Mouse (Mus musculus): ENCODE measurements at regions not wholly inside any gene's neighbourhood (a gene's known extent, or its start where the extent isn't known, plus 50 kb on each side); places are given as distances from the start of the nearest gene placed in this dataset.

DNA sequence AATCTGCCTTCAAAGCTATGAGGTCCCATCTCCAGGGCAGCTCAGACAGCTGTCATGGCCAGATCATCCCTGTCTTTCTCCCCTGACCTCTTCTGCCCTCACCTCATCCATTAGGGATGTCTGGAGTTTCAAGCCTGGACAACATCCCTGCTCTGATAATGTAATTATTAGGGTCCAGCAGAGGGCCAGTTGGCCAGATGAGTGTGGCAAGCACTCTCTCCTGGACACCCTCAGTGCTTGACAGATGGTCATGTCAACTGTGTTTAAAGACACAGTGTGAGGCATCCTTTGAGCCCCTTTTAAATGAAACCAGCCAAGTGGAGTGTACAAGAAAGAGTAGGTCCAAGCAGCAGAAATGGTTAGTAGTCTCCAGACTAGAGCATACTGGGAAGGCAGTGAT, 95.9 kb upstream of the Ttc29 start:
- DNase-seq (ENCODE audit: low read depth): no peak

GRCm38 (mm10) chr8:78118493-78118892, 94.6 kb upstream of the Ttc29 start:
- TF ChIP-seq POLR2A (IDR thresholded peaks at IDR 0.05; ENCODE audit: borderline replicate concordance, extremely low read depth, insufficient read depth, insufficient read length, poor library complexity, severe bottlenecking) (no peak), CTCF (IDR thresholded peaks at IDR 0.05; ENCODE audit: borderline replicate concordance, extremely low read depth, insufficient read depth, insufficient read length) (no peak)
- DNase-seq (ENCODE audit: low read depth): no peak

More for the DNA sequence above, 95.9 kb upstream of the Ttc29 start:
- TF ChIP-seq CTCF (IDR thresholded peaks at IDR 0.05; ENCODE audit: borderline replicate concordance, extremely low read depth, insufficient read depth, insufficient read length): no peak
- no peak for TF ChIP-seq POLR2A (IDR thresholded peaks at IDR 0.05; ENCODE audit: borderline replicate concordance, extremely low read depth, insufficient read depth, insufficient read length, poor library complexity, severe bottlenecking)

DNA sequence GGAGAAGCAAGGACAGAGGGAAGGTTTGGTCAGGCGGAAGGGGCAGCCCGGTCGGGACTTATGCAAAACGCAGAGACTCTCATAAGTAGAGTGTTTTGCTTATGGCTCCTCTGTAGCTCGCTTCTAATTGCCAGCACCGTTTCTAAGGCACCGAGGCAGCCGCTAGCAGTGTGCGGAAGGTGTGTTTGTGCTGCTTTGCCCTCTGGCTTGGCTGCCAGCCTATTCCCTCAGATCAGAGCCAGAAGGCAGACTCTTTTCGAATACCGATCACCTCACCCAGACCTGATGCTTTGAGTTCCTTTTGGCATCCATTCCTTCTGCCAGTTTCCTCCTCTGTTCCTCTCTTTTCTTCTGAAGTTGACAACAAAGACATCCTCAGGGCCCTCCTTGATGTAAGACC, 93.4 kb upstream of the Ttc29 start:
- TF ChIP-seq POLR2A (IDR thresholded peaks at IDR 0.05; ENCODE audit: borderline replicate concordance, extremely low read depth, insufficient read depth, insufficient read length, poor library complexity, severe bottlenecking): no peak
- TF ChIP-seq CTCF (IDR thresholded peaks at IDR 0.05; ENCODE audit: borderline replicate concordance, extremely low read depth, insufficient read depth, insufficient read length): no peak
- DNase-seq (ENCODE audit: low read depth): peak; percentile 90

DNA sequence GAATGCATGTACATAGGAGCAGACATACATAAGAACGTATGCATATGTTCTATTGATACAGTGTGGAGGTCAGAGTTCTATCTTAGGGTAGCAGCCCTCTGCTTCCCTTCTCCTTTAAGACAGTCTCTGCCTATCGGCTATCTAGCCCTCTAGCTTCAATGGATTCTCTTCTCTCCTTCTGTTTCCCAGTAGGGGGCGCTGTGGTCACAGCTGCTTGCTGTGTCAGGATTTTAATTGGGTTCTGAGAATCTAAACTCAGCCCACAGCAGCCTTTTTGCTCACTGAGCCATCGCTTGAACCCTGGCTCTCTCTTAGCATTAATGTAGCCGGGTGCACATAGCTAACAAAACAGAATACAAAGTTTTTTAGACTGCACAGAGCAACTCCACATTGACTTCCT, 88.8 kb upstream of the Ttc29 start:
- TF ChIP-seq CTCF (IDR thresholded peaks at IDR 0.05; ENCODE audit: borderline replicate concordance, extremely low read depth, insufficient read depth, insufficient read length) (peak; percentile 56; the same call in 1 of the 2 replicates), POLR2A (IDR thresholded peaks at IDR 0.05; ENCODE audit: borderline replicate concordance, extremely low read depth, insufficient read depth, insufficient read length, poor library complexity, severe bottlenecking) (no peak)
- DNase-seq (ENCODE audit: low read depth): peak; percentile 37

- TF ChIP-seq POLR2A (IDR thresholded peaks at IDR 0.05; ENCODE audit: borderline replicate concordance, extremely low read depth, insufficient read depth, insufficient read length, poor library complexity, severe bottlenecking) (no peak), CTCF (IDR thresholded peaks at IDR 0.05; ENCODE audit: borderline replicate concordance, extremely low read depth, insufficient read depth, insufficient read length) (peak; percentile 58; the same call in 1 of the 2 replicates)
- DNase-seq (ENCODE audit: low read depth): peak; percentile 58
Observed at GRCm38 (mm10) chr8:78127852-78128251, 85.2 kb upstream of the Ttc29 start.

DNA sequence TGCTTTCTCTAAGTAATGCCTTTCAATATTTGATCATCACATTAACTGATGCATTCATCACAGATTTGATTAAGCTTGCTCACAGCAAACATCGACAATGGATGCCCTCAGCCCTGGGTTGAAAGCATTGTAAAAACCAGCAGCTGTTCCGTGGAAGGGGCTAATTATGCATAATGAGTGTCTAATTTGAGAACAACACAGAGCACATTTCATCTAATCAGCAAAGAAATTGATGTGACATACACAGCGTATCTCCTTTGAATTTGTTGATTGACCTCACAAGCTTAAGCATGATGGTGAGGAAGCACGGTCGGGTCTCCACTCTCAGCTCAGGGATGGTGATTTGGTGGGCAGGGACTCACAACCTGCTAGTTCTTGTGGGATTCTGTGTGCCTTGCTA, 84.0 kb upstream of the Ttc29 start:
- peak; percentile 86 for DNase-seq (ENCODE audit: low read depth)
- TF ChIP-seq CTCF (IDR thresholded peaks at IDR 0.05; ENCODE audit: borderline replicate concordance, extremely low read depth, insufficient read depth, insufficient read length): no peak
- TF ChIP-seq POLR2A (IDR thresholded peaks at IDR 0.05; ENCODE audit: borderline replicate concordance, extremely low read depth, insufficient read depth, insufficient read length, poor library complexity, severe bottlenecking): no peak

DNA sequence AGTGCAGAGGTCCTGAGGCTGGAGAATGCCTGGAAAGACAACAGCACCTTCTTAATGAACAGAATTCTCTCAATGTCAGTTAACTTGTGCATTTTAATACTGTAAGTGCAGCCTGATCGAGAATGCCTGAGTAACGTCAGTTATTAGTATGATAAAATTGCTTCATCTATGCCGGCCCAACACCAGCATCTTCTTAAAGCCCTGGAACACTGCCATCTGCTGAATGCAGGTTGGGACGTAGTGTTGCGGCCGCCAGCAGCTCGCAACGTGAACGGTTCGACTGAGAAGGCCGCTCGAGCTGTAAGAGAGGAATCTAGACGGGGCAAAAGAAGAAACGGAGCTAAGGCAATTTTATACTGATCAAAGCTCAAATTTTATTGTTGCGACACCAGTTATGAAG, 73.6 kb upstream of the Ttc29 start:
- peak; percentile 64 for DNase-seq (ENCODE audit: low read depth)

- TF ChIP-seq POLR2A (IDR thresholded peaks at IDR 0.05; ENCODE audit: borderline replicate concordance, extremely low read depth, insufficient read depth, insufficient read length, poor library complexity, severe bottlenecking) (no peak), CTCF (IDR thresholded peaks at IDR 0.05; ENCODE audit: borderline replicate concordance, extremely low read depth, insufficient read depth, insufficient read length) (no peak)
- no peak for DNase-seq (ENCODE audit: low read depth)
Observed at GRCm38 (mm10) chr8:78147170-78147569, 65.9 kb upstream of the Ttc29 start.

- no peak for TF ChIP-seq POLR2A (IDR thresholded peaks at IDR 0.05; ENCODE audit: borderline replicate concordance, extremely low read depth, insufficient read depth, insufficient read length, poor library complexity, severe bottlenecking)
- TF ChIP-seq CTCF (IDR thresholded peaks at IDR 0.05; ENCODE audit: borderline replicate concordance, extremely low read depth, insufficient read depth, insufficient read length): no peak
- DNase-seq (ENCODE audit: low read depth): no peak
Observed at GRCm38 (mm10) chr8:78148006-78148405, 65.1 kb upstream of the Ttc29 start.

DNA sequence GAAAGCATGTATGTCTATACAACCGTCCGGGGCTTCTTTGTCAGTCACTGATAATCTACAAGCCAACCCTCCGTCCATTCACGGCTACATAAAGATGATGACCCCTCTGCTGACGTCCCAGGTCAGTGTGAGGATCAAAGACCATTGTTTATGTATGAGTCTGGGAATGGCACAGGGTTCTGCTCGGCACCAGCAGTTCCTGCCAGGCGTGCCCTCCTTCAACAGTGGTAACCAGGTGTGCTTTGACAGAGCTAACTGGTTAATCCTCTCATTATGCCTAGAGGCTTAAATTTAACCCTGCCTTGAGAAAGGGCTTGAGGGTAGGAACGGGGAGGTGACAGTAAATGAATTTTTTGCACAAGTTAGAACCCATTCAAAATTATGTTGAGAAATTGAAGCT, 58.2 kb upstream of the Ttc29 start:
- no peak for DNase-seq (ENCODE audit: low read depth)
- TF ChIP-seq POLR2A (IDR thresholded peaks at IDR 0.05; ENCODE audit: borderline replicate concordance, extremely low read depth, insufficient read depth, insufficient read length, poor library complexity, severe bottlenecking) (no peak), CTCF (IDR thresholded peaks at IDR 0.05; ENCODE audit: borderline replicate concordance, extremely low read depth, insufficient read depth, insufficient read length) (no peak)

DNA sequence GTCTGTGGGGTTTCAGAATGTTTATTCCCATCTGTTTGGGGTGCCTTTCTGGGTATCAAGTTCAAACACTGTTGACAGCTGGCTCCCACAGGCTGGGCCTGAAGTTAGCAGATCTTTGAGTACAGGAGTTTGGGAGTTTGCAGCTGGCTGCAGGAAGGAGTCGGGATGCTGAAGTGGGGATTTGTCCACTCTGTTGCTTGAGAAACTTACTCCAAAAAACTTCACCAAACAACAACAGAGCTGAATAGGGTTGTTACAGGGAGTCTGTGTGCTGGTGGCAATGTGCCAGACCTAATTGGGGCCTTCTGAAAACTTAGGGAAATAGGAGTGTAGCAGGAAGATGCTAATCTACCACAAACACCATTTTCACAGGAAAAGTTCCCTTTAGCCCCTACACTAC, 51.1 kb upstream of the Ttc29 start:
- peak; percentile 89 for DNase-seq (ENCODE audit: low read depth)

DNA sequence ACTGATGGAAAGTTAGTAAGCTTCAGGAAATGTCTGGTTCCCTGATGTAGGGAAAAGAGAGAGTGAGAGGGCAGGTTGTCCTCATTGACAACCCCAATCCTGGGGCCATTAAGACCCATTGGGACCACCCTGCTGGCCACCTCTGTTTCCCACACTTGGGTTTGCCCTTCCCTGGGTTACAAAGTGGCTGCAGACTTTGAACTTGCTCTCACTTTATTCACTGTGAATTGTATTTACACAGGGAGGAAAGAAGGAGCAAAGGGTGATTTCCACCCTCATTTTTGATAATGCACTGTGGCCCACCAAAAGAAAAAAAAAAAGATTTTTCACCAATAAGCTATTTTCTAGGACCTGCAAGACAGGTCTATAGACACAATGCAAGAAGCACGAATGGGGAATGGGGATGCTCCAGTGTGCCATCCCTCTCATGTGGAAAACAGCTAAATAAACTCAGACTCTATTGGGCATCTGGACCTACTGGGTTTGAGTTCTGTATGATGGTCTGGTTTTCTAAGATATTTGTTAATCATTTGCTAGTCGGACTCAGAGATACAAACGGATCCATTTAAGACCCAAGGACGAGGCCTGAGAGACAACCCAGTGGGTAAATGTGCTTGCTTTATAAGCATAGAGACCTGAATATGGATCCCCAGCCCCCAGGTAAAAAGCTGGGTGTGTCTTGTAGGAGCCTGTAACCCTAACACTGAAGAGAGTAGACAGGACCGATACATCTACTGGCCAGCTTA, 50.2 kb upstream of the Ttc29 start:
- no peak for DNase-seq (ENCODE audit: low read depth)
- TF ChIP-seq CTCF (IDR thresholded peaks at IDR 0.05; ENCODE audit: borderline replicate concordance, extremely low read depth, insufficient read depth, insufficient read length) (no peak), POLR2A (IDR thresholded peaks at IDR 0.05; ENCODE audit: borderline replicate concordance, extremely low read depth, insufficient read depth, insufficient read length, poor library complexity, severe bottlenecking) (no peak)

More for the DNA sequence above, 51.1 kb upstream of the Ttc29 start:
- TF ChIP-seq POLR2A (IDR thresholded peaks at IDR 0.05; ENCODE audit: borderline replicate concordance, extremely low read depth, insufficient read depth, insufficient read length, poor library complexity, severe bottlenecking): no peak

Data from brain, embryonic 14.5 days (tissue).